ENCODE assay signal across 21 mouse cellular contexts in genomic region chr2:105379682-105380081, GRCm38 (mm10). TPM values are rescaled to one million over a fixed set of nuclear protein-coding genes. Genes with fewer than 3 reads are reported as not detected.
DNase-seq lines count a peak whose midpoint lies in the region; ATAC-seq and TF ChIP-seq lines count a peak whose summit lies in the region.
"Had no signal": no experiment of that assay in that cellular context is flagged by ENCODE, and none has a peak within 500 bp of the region (broad histone marks: within the 10 kb centered on the region; RNA-seq: fewer than 3 reads in every experiment).

No protein-coding gene starts in this region.

- no peak for TF ChIP-seq EP300 in liver, embryonic 14.5 days (IDR thresholded peaks at IDR 0.05; ENCODE audit: low read depth)

- 64% methylated on average over 1 of the region's 1 CpGs for WGBS in liver, embryonic 11.5 days
- WGBS in midbrain, embryonic 11.5 days: 59% methylated on average over 1 of the region's 1 CpGs
- 89% methylated on average over 1 of the region's 1 CpGs for WGBS in midbrain, embryonic 15.5 days
- 22% methylated on average over 1 of the region's 1 CpGs for WGBS in liver, embryonic 13.5 days (ENCODE audit: insufficient replicate concordance)
- 52% methylated on average over 1 of the region's 1 CpGs for WGBS in liver, embryonic 14.5 days (ENCODE audit: insufficient replicate concordance)

- ATAC-seq in liver, embryonic 11.5 days (replicated peaks; ENCODE audit: low FRiP score): peak; percentile 84
- ATAC-seq in midbrain, embryonic 11.5 days (ENCODE audit: low FRiP score): no peak
- ATAC-seq in midbrain, embryonic 15.5 days (replicated peaks): no peak
- peak; percentile 78 for ATAC-seq in liver, embryonic 13.5 days (ENCODE audit: low read depth)
- ATAC-seq in liver, embryonic 14.5 days (ENCODE audit: insufficient read depth): peak; percentile 65; the same call in 1 of the 2 replicates
- ATAC-seq: forebrain, embryonic 13.5 days; forebrain, embryonic 15.5 days; forebrain, postnatal 0 days had no signal

- TF ChIP-seq CTCF in liver, embryonic 14.5 days (IDR thresholded peaks at IDR 0.05; ENCODE audit: low read depth): no peak

- no peak overlapping the region for H3K9ac ChIP-seq in liver, embryonic 11.5 days (ENCODE audit: low read depth, low read length)
- no peak overlapping the region for H3K9ac ChIP-seq in midbrain, embryonic 11.5 days (ENCODE audit: low read length)
- H3K9ac ChIP-seq in midbrain, embryonic 15.5 days: no peak overlapping the region
- H3K9ac ChIP-seq in liver, embryonic 13.5 days: no peak overlapping the region
- no peak overlapping the region for H3K9ac ChIP-seq in liver, embryonic 14.5 days (replicated peaks)
- H3K9ac ChIP-seq: embryonic facial prominence, embryonic 12.5 days; forebrain, embryonic 13.5 days; forebrain, embryonic 15.5 days; forebrain, postnatal 0 days had no signal

- no peak overlapping the region for H3K4me2 ChIP-seq in liver, embryonic 11.5 days
- H3K4me2 ChIP-seq in midbrain, embryonic 11.5 days: no peak overlapping the region
- no peak overlapping the region for H3K4me2 ChIP-seq in midbrain, embryonic 15.5 days
- H3K4me2 ChIP-seq in liver, embryonic 13.5 days: no peak overlapping the region
- peak overlapping the region; percentile 9 for H3K4me2 ChIP-seq in liver, embryonic 14.5 days (ENCODE audit: low read depth)
- H3K4me2 ChIP-seq: embryonic facial prominence, embryonic 12.5 days; forebrain, embryonic 13.5 days; forebrain, embryonic 15.5 days had no signal

- H3K27me3 ChIP-seq in liver, embryonic 11.5 days (replicated peaks; ENCODE audit: control insufficient read depth, insufficient read depth, low read length): no peaks in the 10 kb centered on the region
- H3K27me3 ChIP-seq in midbrain, embryonic 11.5 days (ENCODE audit: control insufficient read depth, insufficient read depth, low read length): no peaks in the 10 kb centered on the region
- H3K27me3 ChIP-seq in midbrain, embryonic 15.5 days (replicated peaks): 0 out of 2 replicates have a peak, but pooled peaks cover 3% of the 10 kb centered on the region
- no peaks in the 10 kb centered on the region for H3K27me3 ChIP-seq in liver, embryonic 13.5 days
- no peaks in the 10 kb centered on the region for H3K27me3 ChIP-seq in liver, embryonic 14.5 days (ENCODE audit: control insufficient read depth, insufficient read depth, low read length)
- H3K27me3 ChIP-seq: embryonic facial prominence, embryonic 12.5 days; forebrain, embryonic 13.5 days; forebrain, embryonic 15.5 days had no signal

- no peak for DNase-seq in liver, embryonic 11.5 days (ENCODE audit: low spot score)
- no peak for DNase-seq in liver
- DNase-seq in midbrain, embryonic 11.5 days (ENCODE audit: low spot score, missing footprints): peak; percentile 14
- no peak for DNase-seq in liver, embryonic 13.5 days
- no peak for DNase-seq in liver, embryonic 14.5 days (ENCODE audit: low read depth in 3 of 3, low spot score in 3 of 3)
- no peak for DNase-seq in c-Kit-positive CD71-positive TER-119-positive erythroid progenitor cells, embryonic 14.5 days (ENCODE audit: low spot score)
- DNase-seq: adrenal gland, adult 2 months; adrenal gland, postnatal 10 days; adrenal gland, postnatal 25 days; cerebellum, adult 11-12 months; cerebellum, adult 2 months; cerebellum, adult 9-10 months; cerebellum, postnatal 10 days; cerebellum, postnatal 25 days; embryo, embryonic 11 days; forebrain, postnatal 0 days had no signal

- H3K4me3 ChIP-seq in liver, embryonic 11.5 days (ENCODE audit: low read depth, low read length): no peak overlapping the region
- H3K4me3 ChIP-seq in midbrain, embryonic 11.5 days (ENCODE audit: low read depth, low read length): no peak overlapping the region
- H3K4me3 ChIP-seq in midbrain, embryonic 15.5 days: no peak overlapping the region
- H3K4me3 ChIP-seq in liver, embryonic 13.5 days (replicated peaks): no peak overlapping the region
- no peak overlapping the region for H3K4me3 ChIP-seq in liver, embryonic 14.5 days (ENCODE audit: insufficient read depth in 1 of 2, low read depth in 2 of 2, low read length in 2 of 2)
- H3K4me3 ChIP-seq: embryonic facial prominence, embryonic 10.5 days; embryonic facial prominence, embryonic 12.5 days; forebrain, embryonic 13.5 days; forebrain, embryonic 15.5 days had no signal

- H3K4me1 ChIP-seq in liver, embryonic 11.5 days (replicated peaks; ENCODE audit: control insufficient read depth, insufficient read depth, low read length): 0 out of 2 replicates have a peak, but pooled peaks cover 2% of the 10 kb centered on the region
- H3K4me1 ChIP-seq in midbrain, embryonic 11.5 days (ENCODE audit: control insufficient read depth, insufficient read depth, low read length): no peaks in the 10 kb centered on the region
- no peaks in the 10 kb centered on the region for H3K4me1 ChIP-seq in midbrain, embryonic 15.5 days
- peaks cover 10% of the 10 kb centered on the region for H3K4me1 ChIP-seq in liver, embryonic 13.5 days (replicated peaks)
- H3K4me1 ChIP-seq in liver, embryonic 14.5 days (replicated peaks; ENCODE audit: control insufficient read depth in 2 of 2, insufficient read depth in 2 of 2, low read length in 1 of 2): peaks cover 0 to 10% of the 10 kb centered on the region in 2 experiments; a peak in 3 of 4 replicates
- H3K4me1 ChIP-seq: embryonic facial prominence, embryonic 12.5 days; forebrain, embryonic 13.5 days; forebrain, embryonic 15.5 days had no signal

- no peak overlapping the region for H3K27ac ChIP-seq in liver, embryonic 11.5 days (ENCODE audit: low read depth, low read length)
- H3K27ac ChIP-seq in midbrain, embryonic 11.5 days (ENCODE audit: low read depth, low read length): no peak overlapping the region
- no peak overlapping the region for H3K27ac ChIP-seq in midbrain, embryonic 15.5 days
- H3K27ac ChIP-seq in liver, embryonic 13.5 days: no peak overlapping the region
- H3K27ac ChIP-seq in liver, embryonic 14.5 days: no peak overlapping the region
- H3K27ac ChIP-seq: embryonic facial prominence, embryonic 10.5 days; embryonic facial prominence, embryonic 12.5 days; forebrain, embryonic 13.5 days; forebrain, embryonic 15.5 days had no signal

- H3K36me3 ChIP-seq in liver, embryonic 11.5 days (ENCODE audit: control insufficient read depth, insufficient read depth, low read length): no peaks in the 10 kb centered on the region
- H3K36me3 ChIP-seq in midbrain, embryonic 11.5 days (ENCODE audit: control insufficient read depth, insufficient read depth, low read length): no peaks in the 10 kb centered on the region
- H3K36me3 ChIP-seq in midbrain, embryonic 15.5 days (replicated peaks): no peaks in the 10 kb centered on the region
- no peaks in the 10 kb centered on the region; the same call in 1 of the 2 replicates for H3K36me3 ChIP-seq in liver, embryonic 13.5 days
- H3K36me3 ChIP-seq in liver, embryonic 14.5 days (replicated peaks; ENCODE audit: control insufficient read depth, insufficient read depth, low read depth): no peaks in the 10 kb centered on the region
- H3K36me3 ChIP-seq: forebrain, embryonic 15.5 days had no signal

- no peaks in the 10 kb centered on the region for H3K9me3 ChIP-seq in liver, embryonic 11.5 days (ENCODE audit: control insufficient read depth, low read length)
- no peaks in the 10 kb centered on the region for H3K9me3 ChIP-seq in midbrain, embryonic 11.5 days (ENCODE audit: control insufficient read depth, low read length)
- H3K9me3 ChIP-seq in midbrain, embryonic 15.5 days: no peaks in the 10 kb centered on the region
- H3K9me3 ChIP-seq in liver, embryonic 13.5 days (replicated peaks): no peaks in the 10 kb centered on the region
- no peaks in the 10 kb centered on the region for H3K9me3 ChIP-seq in liver, embryonic 14.5 days (ENCODE audit: control insufficient read depth, low read length)
- H3K9me3 ChIP-seq: embryonic facial prominence, embryonic 10.5 days; embryonic facial prominence, embryonic 12.5 days; forebrain, embryonic 13.5 days; forebrain, embryonic 15.5 days had no signal

RNA-seq across cellular contexts. Expression of gene Rcn1, which starts 19.4 kb away (rescaled TPM):
- polyA plus RNA-seq in liver, embryonic 11.5 days (2014; fragmentation: Nextera tagmentation; extraction: Ambion mirVana): 76.1 and 79.6 TPM in 2 replicates
- polyA plus RNA-seq in midbrain, embryonic 11.5 days (2014; fragmentation: Nextera tagmentation; extraction: Ambion mirVana): 98.4 and 100 TPM in 2 replicates
- polyA plus RNA-seq in midbrain, embryonic 15.5 days (2015; fragmentation: Nextera tagmentation; extraction: Ambion mirVana): 54.3 and 57.5 TPM in 2 replicates
- polyA plus RNA-seq in liver, embryonic 13.5 days (2015; fragmentation: Nextera tagmentation; extraction: Ambion mirVana): 29.1 and 31.5 TPM in 2 replicates
- 5.6 and 9.3 TPM in 2 replicates for polyA plus RNA-seq in liver, embryonic 14.5 days (2012; rRNA removed)
- 14.4 and 17.2 TPM in 2 replicates for polyA plus RNA-seq in liver, embryonic 14.5 days (2014; fragmentation: Nextera tagmentation; extraction: Ambion mirVana)

Comparison
In these comparisons a context has a peak if more than half of its experiments do, and no peak if none do; other contexts are left out.
1. ATAC-seq: peak in liver, embryonic 11.5 days (single experiment), liver, embryonic 13.5 days (single experiment) and liver, embryonic 14.5 days (single experiment); none in midbrain, embryonic 11.5 days (single experiment) and midbrain, embryonic 15.5 days (single experiment).